Mouse (Mus musculus): ENCODE results near the gene Dhdh.
"Not testable (repeated sequence)": the region's sequence is repeated elsewhere in the genome, so short reads cannot be mapped to it uniquely, and the experiment has no call there.

Gene Dhdh

DNA sequence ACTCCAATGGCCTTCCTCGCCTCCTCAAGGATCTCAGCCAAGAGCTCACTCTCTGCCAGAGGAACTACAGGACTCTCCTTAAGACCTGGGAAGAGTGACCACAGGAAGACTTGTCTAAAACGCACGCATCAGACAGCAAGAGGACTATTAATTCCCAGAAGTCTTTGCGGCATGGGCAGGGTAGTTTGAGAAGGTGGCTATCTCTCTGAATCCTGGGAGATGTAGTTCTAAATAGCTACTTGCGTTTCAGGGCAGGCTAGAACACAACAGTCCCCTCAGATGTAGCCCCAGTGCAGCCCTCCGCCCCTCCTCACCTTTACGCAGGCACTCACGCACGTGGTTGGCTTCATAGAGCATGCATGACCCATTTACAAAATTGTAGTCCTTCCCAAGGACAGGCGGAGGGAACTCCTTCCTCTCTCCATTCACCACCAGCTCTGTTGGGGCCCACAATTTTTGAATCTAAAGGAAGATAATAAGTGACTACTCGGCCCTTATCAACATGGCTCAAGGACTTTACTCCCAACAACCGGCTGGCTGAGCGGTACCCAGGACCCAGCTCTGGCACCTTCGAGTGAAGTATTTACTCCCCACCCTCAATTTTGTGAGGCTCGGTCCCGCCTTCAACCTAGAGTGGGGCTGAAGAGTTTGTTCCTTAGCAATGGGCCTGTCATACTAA lies 13.2 kb downstream of the Dhdh start:
- CTCF ChIA-PET: interaction anchor here (0.7 kb wide), 1 partner anchor 442 kb away, joined by 3 read pairs; no protein-coding TSS in a partner anchor

DNA sequence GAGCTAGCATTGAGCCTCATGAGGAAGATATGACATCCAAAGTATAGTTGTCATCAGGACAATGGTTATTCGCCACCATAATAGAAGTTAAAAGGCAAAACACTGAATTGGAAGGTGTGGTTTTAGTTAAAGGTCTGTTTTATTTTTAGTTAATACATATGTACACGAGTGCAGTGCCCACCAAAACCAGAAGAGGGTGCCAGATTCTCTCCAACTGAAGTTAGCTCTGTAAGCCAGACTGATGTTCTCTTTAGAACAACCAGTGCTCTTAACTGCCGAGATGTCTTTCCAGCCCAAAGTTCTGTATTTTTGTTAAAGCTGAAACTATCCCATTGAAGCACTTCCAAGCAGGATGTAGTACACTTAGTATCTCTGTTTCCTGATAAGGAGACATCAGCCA lies 17.7 kb downstream of the Dhdh start:
- CTCF ChIA-PET: interaction anchor here (1.7 kb wide), 1 partner anchor 17 kb away, joined by 5 read pairs; no protein-coding TSS in a partner anchor

DNA sequence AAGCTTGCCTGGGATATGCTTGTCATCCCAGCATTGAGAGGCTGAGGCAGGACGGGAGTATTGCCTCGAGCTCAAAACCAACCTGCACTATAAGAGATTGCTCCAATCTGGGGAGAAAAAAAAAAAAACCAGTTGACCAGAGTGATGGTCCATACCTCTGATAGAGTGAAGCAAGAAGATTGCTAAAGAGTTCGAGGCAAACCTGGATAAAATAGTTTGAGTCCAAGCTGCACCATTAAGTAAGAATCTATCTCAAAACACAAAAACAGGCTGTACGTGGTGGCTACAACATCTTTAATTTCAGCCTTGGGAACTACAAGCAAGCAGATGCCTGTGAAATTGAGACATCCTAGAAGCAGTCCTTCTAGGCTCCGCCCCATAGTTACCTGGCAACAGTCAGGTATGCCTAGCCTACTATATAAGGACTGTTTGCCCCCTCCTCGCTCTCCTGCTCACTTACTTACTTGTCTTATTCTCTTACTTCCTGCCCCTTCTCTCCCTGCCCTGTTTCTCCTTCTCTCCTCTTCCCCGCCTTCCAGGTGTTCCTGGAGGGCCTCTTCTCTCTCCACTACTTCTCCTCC lies 21.4 kb downstream of the Dhdh start:
- CTCF ChIA-PET: interaction anchor here (0.5 kb wide), 1 partner anchor 45 kb away, joined by 4 read pairs; no protein-coding TSS in a partner anchor

DNA sequence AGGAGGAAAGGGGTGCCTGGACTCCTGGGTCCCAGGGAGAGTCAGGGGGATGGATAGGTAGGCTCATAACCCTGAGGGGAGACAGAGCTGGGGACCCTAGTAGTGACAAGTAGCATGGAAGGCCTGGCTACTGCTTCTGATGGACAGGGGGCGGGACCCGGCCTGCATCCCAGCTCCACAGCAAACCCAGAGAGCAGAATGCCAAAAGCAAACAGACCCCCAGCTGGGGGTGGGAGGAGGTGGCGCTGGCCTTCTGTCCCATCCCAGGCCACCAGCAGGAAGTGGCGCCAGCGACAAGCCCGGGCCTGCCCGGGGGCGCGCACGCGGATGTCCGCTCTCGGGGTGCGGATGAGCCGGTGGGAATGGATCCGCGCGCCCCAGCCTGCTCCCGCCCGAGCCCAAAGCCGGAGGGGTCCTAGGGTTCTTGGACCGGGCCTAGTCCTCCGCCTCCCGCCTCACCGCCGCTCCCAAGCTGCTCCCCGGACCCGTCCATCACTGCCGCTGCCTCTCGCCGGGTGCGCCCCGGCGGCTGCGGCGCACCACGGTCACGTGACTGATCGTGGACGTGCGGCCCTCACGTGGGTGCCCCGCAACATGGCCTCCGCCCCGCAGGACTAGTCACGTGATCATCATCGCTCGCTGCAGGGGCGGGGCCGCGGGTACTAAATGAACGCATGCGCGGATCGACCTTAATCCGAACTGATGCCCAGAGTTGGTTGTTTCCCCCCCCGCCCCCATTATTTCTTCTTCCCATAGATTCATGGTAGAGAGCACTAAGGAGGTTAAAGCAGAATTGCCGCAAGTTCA lies 22.1 kb downstream of the Dhdh start, which contains the start of gene Bax:
Bax (minus strand) TSS at position 616 of the 807 bp plus-strand sequence.
- CTCF ChIA-PET: interaction anchor here (0.5 kb wide), 1 partner anchor 45 kb away, joined by 4 read pairs; no protein-coding TSS in a partner anchor

DNA sequence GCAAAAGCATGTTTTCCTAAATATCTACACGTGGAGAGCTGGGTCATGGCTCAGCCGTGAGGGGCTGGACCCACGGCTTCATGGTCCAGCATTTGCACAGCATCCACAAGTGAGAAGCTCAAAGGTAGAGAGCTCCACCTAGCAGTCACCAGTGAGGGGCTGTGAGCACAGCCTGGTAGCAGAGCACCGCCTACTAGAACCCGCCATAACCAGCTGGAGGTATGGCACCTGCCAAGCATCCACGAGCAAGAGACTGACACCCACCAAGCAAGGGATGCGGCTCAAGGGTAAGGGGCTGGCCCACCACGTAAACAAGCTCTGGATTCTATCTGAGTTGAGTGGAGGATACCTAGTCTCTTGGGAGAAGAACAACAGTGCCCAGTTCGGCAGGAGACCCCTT lies 23.1 kb downstream of the Dhdh start:
- CTCF ChIA-PET: no interaction called here

DNA sequence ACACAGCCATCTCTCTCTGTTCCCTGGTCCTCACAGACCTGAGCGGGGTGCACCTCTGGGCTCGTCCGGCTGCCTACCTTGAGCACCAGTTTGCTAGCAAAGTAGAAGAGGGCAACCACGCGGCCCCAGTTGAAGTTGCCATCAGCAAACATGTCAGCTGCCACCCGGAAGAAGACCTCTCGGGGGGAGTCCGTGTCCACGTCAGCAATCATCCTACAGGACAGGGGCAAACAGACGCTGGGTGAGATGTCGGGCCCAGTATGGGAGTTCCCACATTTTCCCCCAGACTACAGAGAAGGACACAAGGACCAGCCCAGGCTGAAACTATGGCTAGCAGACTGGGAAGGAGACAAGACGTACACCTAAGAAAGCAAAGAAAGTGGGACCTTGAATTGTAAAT lies 23.5 kb downstream of the Dhdh start:
- CTCF ChIA-PET: interaction anchor here (0.6 kb wide), 1 partner anchor 18 kb away, joined by 3 read pairs; no protein-coding TSS in a partner anchor

DNA sequence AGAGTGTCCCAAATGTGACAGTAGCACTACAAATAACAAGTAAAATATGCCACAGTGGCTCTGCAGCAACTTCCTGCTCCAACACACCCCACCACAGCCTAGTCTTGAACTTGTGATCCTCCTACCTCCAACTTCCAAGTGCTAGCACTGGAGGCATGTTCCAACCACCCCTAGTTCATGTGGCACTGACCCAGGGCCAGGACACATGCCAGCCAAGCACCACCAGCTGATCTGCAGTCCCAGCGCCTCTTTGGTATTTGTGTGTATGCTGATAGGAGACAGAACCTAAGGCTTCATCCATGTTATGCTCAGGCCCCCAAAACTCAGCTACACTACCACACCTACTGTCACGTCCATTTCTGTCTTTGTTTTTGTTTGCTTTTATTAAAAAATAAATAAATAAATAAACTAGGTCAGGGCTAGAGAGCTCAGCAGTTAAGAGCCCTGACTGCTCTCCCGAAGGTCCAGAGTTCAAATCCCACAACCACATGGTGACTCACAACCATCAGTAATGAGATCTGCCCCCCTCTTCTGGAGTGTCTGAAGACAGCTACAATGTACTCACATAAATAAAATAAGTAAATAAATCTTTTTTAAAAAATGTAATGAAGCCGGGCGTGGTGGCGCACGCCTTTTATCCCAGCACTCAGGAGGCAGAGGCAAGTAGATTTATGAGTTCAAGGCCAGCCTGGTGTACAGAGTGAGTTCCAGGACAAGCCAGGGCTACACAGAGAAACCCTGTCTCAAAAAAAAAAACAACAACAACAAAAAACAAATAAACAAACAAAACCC lies 24.4 kb downstream of the Dhdh start:
- CTCF ChIA-PET: interaction anchor here (0.6 kb wide), 1 partner anchor 19 kb away, joined by 3 read pairs; no protein-coding TSS in a partner anchor

DNA sequence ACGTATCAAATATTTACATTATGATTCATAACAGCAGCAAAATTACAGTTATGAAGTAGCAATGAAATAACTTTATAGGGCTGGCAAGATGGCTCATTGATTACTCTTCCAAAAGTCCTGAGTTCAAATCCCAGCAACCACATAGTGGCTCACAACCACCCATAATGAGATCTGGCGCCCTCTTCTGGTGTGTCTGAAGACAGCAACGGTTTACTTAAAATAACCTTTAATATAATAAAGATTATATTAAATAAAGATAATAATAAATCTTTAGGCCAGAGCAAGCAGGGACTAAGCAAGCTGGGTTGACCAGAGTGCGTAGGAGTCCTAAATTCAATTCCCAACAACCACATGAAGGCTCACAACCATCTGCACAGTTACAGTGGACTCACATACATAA lies 25.7 kb downstream of the Dhdh start:
- CTCF ChIA-PET: interaction anchor here (0.5 kb wide), 1 partner anchor 1168 kb away, joined by 4 read pairs; no protein-coding TSS in a partner anchor

DNA sequence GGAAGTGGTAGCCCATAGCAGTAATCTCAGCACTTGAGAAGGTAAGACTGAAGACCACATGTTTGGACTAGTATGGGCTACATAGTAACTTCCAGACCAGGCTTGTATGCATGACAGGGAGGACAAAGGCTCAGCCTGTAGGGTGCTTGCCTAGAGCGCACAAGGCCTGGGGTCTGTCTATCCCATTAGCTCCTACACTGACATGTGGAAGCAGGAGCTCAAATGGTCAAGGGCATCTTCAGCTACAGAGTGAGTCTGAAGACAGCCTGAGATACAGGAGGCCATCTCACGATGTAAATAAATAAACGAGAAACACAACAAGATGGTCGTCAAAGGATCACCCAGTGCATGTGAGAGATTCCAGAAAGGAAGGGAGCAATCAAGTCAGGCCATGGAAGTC lies 26.3 kb downstream of the Dhdh start:
- CTCF ChIA-PET: no interaction called here

DNA sequence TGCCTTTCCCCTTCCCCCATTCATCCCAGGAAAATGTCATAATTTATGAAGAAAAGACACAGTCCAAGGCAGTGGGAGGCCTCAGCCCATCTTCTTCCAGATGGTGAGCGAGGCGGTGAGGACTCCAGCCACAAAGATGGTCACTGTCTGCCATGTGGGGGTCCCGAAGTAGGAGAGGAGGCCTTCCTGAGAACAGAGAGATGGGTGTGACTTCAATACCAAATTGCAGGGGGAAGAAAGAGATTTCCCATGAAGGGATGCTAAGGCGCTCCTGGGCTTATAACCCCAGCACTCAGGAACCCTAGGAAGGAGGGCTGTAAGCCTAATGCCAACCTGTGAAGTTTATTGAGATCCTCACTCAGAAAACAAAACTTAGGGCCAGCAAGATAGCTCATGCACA lies 26.8 kb downstream of the Dhdh start:
- CTCF ChIA-PET: no interaction called here

DNA sequence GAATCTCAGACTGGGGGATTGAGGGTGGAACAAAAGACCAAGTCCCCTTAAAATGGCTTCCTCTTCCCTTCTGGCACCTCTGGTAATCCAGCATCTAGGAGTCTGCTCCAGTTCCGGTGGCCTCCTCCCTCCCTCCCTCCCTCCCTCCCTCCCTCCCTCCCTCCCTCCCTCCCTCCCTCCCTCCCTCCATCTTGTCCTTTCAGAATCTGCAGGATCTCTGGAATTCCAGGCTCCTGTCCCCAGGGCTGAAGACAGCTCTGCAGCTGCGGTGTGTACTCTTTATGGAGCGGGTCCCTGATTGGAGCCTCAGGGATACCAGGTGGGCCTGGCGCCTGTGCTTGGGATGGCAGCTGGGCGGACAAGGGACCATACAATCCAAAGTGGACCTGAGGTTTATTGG lies 27.3 kb downstream of the Dhdh start:
- CTCF ChIA-PET: no interaction called here

DNA sequence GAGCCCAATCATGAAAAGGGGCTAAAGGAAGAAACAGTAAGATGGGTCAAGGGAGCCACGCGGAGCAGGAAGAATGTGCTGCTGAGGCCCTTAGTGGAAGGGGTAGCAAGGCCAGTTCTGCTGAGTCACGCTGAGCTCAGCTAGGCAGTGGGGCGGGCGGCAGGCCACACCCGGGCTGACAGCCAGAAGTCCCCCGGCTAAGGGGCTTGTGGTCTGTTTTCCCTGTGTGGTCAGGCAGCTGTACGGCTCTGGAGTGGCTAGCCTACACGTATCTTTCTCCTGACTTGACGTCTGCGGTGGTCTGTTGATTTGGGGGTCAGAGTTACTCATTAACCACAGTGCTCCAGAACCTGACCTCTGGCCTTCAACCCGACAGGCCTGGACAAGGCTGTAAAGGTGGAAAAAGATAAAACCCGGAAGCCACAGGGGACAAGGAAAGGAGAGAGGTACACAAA lies 27.7 kb downstream of the Dhdh start:
- CTCF ChIA-PET: no interaction called here

DNA sequence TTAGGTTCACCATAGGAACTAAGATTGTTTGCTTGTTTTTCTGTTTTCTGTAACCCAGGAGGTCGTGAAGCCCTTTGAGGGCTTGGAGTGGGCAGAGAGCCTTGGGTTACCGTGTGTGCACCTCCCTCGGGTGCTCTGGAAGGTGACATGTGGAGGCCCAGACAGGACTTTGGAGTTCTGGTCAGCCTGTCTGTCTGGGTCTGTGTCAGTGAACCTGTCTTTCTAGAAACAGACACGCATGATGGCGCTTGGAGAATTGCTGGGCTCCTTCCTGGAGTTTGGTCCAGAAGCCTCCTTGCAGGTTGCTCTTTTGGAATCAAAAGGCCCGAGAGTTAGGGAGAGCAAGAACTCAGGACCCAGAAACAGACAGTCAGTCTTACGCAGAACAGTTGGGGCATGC lies 28.2 kb downstream of the Dhdh start:
- CTCF ChIA-PET: no interaction called here

DNA sequence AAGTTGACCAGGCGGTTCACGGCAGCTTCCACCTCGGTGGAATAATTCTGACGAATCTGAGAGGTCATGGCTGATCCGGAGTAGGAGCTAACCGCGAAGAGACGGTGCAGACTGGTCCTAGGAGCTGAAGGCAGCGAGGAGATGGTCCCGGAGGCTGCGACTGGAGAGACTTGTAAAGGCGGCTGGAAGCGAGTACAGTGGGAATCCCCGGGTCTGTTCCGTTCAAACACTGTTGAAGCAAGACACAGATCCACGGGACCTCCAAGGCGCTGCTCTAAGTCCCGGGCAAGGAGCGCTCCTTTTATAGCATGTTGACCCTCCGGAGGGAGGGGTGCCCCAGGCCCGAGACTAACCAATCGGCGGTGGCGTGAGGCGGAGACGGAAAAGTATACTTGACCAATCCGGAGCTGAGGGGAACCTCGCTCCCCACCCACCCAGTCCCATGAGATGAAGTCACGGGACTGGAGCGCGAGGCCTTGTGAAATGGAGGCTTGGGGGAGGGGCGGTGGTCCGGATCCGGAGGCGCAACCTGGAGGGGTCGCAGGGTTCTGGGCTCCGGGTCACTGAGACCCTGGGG lies 29.0 kb downstream of the Dhdh start, which contains the start of gene Ftl1:
Ftl1 (minus strand) TSS at position 321 of the 577 bp plus-strand sequence.
- CTCF ChIA-PET: not testable (repeated sequence)

DNA sequence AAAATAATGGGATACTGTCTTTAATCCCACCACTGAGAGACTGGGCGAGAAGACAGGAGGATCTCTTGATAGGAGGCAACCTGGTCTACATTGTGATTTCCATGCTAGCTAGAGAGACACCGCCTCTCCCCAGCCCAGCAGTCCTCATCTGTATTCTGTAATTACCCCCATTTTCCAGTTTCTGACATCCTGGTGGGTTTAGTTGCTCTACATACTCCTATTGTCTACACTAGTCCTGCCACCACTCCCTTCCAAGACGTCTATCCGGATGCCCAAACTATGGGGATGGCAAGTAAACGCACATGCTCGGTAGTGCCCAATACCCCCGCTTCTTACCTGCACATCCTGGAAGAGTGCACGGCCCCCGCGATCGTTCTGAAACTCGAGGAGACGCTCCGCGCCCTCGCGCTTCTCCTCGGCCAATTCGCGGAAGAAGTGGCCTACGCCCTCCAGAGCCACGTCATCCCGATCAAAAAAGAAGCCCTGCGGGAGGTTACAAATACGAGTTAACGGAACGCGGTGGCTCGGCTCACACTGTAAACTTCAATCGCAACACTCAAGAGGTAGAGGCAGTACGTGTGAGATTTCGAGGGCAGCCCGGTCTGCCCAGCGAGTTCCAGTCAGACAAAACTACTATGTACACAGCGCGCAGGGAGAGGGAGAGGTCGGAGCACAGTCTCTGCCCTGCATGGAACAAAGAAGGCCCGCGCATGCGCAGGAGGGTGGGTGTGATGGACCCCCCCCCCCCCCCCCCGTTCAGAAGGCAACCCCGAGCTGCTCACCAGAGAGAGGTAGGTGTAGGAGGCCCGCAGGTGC lies 29.6 kb downstream of the Dhdh start:
- CTCF ChIA-PET: no interaction called here

DNA sequence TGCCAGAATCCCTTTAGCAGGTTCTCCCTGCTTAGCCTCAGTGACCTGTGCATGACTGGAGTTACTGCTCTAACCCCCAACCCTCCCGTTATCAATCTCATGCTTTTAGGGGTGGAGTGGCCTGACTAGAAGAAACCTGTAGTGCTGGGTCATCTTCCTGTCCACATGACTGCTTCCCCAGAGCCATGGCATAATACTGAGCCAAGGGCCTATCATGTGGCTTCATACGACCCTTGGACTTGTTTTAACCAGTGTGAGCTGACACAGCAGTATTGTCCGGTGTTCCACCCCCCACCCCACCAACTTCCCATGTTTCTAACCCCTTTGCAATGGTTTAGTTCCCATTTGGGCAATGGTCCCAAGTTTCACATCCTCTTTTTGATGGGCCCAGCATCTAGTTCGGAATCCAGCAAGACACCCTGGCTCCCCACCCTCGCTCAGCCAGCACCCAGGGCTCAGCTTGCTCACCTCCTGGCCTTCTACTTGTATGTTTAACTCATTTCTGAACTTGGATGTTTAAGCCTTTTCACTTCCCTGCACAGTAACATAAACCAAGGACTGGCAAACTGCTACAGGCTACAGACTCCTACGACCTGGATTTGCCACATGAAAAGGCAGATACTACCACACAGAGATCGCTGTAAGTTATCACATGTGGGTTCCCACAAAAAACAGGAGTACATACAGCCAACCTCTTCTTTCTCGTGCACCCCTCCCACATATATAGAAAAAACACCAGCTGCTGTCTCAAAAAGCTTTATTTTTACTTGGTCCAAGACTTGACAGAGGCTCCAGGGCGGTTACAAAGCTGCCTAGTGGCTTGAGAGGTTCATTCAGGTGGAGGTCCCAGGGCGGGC lies 31.2 kb downstream of the Dhdh start:
- CTCF ChIA-PET: interaction anchor here (0.6 to 1.2 kb wide), 3 partner anchors 21 to 349 kb away, joined by 3 to 5 read pairs (median 4); partner anchors contain the start of gene Kcna7

DNA sequence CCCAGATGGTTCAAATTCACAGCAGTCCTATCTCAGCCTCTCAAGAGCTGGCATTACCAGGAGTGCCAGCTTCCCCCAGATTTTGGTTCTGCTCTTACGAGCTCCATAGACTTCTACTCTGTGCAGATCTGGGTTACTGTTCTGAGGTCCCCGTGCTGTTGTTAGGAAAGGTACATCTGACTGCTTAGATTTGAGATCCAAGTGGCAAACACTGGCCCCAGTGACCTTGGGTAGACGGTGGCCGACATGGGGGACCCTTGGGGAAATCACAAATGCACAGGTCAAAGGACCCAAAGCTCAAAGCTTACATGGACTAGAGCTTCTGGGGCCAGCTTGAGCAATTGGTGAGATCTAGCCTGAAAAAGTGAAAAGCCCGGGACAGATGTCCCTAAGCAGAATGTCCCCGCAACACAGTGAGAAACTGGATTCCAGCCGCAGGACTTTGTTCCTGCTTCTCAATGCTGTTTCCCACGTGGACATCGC lies 31.8 kb downstream of the Dhdh start:
- CTCF ChIA-PET: interaction anchor here (0.6 to 1.2 kb wide), 2 partner anchors 21 to 52 kb away, joined by 3 to 4 read pairs; partner anchors contain the start of gene Kcna7

DNA sequence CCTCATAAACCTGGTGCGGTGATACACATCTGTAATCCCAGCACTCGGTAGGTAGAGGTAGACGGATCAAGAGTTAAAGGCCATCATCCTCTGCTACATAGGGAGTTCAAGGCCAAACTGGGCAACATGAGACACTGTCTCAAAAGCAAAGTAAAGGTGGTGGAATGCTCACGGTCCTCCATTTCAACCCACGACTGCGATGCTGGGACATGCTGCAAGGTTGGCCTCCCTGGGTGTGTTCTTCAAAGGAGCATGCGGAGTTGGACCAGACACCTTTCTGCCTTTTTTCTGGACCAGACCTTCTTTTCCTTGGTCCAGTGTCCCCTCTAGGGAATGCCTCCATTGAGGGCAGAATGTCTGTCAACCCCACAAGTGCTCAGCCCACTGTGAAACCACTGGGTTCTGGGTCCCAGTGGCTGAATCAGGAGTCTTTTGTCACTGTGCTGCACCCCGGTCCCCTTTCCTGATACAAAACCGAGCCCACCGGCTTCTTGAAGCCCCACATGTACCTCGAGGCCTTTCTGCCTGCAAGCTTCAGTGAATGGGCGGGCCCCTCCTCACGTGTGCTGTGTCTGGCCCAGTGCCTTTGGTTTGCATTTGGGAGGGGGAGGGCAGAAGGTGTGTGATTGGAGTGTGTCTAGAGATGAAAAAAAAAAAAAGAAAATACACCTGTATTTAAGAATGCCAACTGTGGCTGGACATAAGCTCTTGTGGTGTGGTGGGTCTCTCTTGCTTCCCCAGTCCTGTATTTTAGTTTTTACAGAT lies 32.5 kb downstream of the Dhdh start:
- CTCF ChIA-PET: interaction anchor here (1.2 kb wide), 1 partner anchor 20 kb away, joined by 4 read pairs; no protein-coding TSS in a partner anchor

Data from spleen, embryonic (tissue).